Mouse (Mus musculus) liver, embryonic 12.5 days (tissue): ENCODE data around the gene Abcg4. TPM values are rescaled to one million over a fixed set of nuclear protein-coding genes. Genes with fewer than 3 reads are reported as not detected.
"Not testable (repeated sequence)": the region's sequence is repeated elsewhere in the genome, so short reads cannot be mapped to it uniquely, and the experiment has no call there.

Source experiments
- ATAC-seq: fragments of 200-750 bp; cut with Nextera tagmentation; 2 replicates; pipeline ENCODE4 v1.8.0; 2017; ENCODE audit warnings: moderate number of reproducible peaks, mild to moderate bottlenecking, moderate library complexity
- H3K27ac ChIP-seq: fragments of 300-500 bp; sonication (generic); 2 replicates; pipeline ENCODE4 v1.5.1; 2016; ENCODE audit warnings: mild to moderate bottlenecking
- H3K27me3 ChIP-seq: fragments of 300-500 bp; sonication (generic); replicated peaks from 2 replicates; pipeline ENCODE4 v1.6.1; 2016; ENCODE audit warnings: mild to moderate bottlenecking, moderate library complexity
- H3K36me3 ChIP-seq: fragments of 300-500 bp; sonication (generic); 2 replicates; pipeline ENCODE4 v1.6.1; 2016; ENCODE audit warnings: mild to moderate bottlenecking, moderate library complexity
- H3K4me1 ChIP-seq: fragments of 300-500 bp; sonication (generic); 2 replicates; pipeline ENCODE4 v1.6.1; 2016
- H3K4me2 ChIP-seq: fragments of 300-500 bp; sonication (generic); 2 replicates; pipeline ENCODE4 v1.6.1; 2016; ENCODE audit warnings: mild to moderate bottlenecking, moderate library complexity
- H3K4me3 ChIP-seq: fragments of 300-500 bp; sonication (generic); 2 replicates; pipeline ENCODE4 v1.5.1; 2016; ENCODE audit warnings: mild to moderate bottlenecking, moderate library complexity
- H3K9ac ChIP-seq: fragments of 300-500 bp; sonication (generic); 2 replicates; pipeline ENCODE4 v1.6.1; 2016; ENCODE audit warnings: mild to moderate bottlenecking, moderate library complexity
- H3K9me3 ChIP-seq: fragments of 300-500 bp; sonication (generic); replicated peaks from 2 replicates; pipeline ENCODE4 v1.6.1; 2016; ENCODE audit warnings: mild to moderate bottlenecking, moderate library complexity
- WGBS: fragments of 180-500 bp; shearing (Covaris S2); methylation state at CpG from one replicate; pipeline ENCODE4 v1.1.7; 2016; ENCODE audit not compliant: insufficient replicate concordance; 5-methylcytosine and 5-hydroxymethylcytosine counted together
- polyA plus RNA-seq: library from polyadenylated mRNA; unstranded; fragments of >200 nt; fragmentation: Nextera tagmentation; extraction: Ambion mirVana; gene quantifications from 2 replicates; pipeline ENCODE4 v1.2.1, GENCODE M21; 2016

The Abcg4 gene
- polyA plus RNA-seq, 1 experiment from 2014 or later, result 20.1 TPM

DNA sequence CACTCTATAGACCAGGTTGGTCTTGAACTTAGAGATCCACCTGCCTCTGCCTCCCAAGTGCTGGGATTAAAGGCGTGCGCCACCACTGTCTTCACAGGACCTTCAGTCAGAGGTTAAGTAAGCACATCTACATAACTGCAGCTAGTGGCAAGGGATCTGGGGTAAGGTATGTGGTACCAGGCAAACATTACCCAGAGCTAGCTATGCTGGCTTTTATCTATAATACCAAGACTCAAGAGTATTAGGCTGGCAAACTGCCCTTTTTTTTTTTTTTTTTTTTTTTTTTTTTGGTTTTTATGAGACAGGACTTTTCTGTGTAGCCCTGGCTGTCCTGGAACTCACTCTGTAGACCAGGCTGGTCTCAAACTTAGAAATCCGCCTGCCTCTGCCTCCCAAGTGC, 11.6 kb upstream of the Abcg4 start:
- H3K27ac ChIP-seq, H3K27me3 ChIP-seq, H3K4me2 ChIP-seq, ATAC-seq, H3K9me3 ChIP-seq, H3K4me3 ChIP-seq, H3K9ac ChIP-seq: not testable (repeated sequence)
- H3K4me1 ChIP-seq, result peaks cover 29% of the 10 kb centered on the region
- peaks cover 86% of the 10 kb centered on the region for H3K36me3 ChIP-seq
- WGBS, result 94% methylated on average over 3 of the region's 3 CpGs

DNA sequence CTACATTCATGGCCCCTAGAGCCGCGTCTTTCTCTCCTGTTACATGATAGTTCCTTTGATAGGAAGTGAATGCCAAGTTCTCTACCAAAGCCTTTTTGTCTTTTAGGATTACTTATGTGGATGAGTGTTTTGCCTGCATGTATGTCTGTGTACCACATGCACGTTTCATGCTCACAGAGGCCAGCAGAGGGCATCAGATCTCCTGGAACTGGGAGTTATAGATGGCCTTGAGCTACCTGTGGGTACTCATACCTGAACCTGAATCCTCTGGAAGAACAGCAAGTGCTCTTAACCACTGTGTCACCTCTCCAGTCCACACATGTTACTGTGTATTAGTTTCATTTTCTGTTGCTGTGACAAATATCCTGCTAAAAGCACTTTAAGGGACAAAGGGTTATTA, 4.1 kb upstream of the Abcg4 start:
- H3K4me2 ChIP-seq, result no peak overlapping the region
- H3K27ac ChIP-seq, result no peak overlapping the region
- H3K9ac ChIP-seq, result no peak overlapping the region
- WGBS, result 63% methylated on average over 3 of the region's 3 CpGs
- ATAC-seq, result no peak
- no peak overlapping the region for H3K4me3 ChIP-seq
- H3K9me3 ChIP-seq, result peaks cover 5% of the 10 kb centered on the region
- peaks cover 75% of the 10 kb centered on the region for H3K36me3 ChIP-seq
- H3K27me3 ChIP-seq, result peaks cover 6% of the 10 kb centered on the region; the same call in 1 of the 2 replicates
- H3K4me1 ChIP-seq, result peaks cover 25% of the 10 kb centered on the region

DNA sequence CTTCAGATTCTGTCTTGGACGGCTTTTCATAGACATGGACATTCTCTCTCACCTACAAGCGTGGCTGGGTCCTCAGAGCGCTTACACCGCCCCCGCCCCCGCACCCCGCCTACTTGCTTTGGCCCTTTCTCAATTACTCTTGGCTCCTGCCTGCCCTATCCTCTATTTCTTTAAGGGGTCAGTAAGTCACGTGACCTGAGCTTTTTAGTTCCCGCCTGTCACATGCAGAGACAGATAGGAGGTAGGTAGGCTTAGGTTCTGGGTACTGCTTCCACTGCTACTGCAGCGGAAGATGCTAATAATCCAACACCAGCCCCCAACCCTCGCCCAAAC, 510 bp upstream of the Abcg4 start:
- H3K9me3 ChIP-seq, result peaks cover 5% of the 10 kb centered on the region
- peak overlapping the region; percentile 92 for H3K4me2 ChIP-seq
- ATAC-seq, result peak; percentile 52
- peak overlapping the region; percentile 90 for H3K4me3 ChIP-seq
- peak overlapping the region; percentile 97 for H3K27ac ChIP-seq
- 7% methylated on average over 11 of the region's 11 CpGs for WGBS
- H3K9ac ChIP-seq, result peak overlapping the region; percentile 98
- H3K27me3 ChIP-seq, result peaks cover 19% of the 10 kb centered on the region
- H3K4me1 ChIP-seq, result peaks cover 60% of the 10 kb centered on the region
- peaks cover 53% of the 10 kb centered on the region for H3K36me3 ChIP-seq

DNA sequence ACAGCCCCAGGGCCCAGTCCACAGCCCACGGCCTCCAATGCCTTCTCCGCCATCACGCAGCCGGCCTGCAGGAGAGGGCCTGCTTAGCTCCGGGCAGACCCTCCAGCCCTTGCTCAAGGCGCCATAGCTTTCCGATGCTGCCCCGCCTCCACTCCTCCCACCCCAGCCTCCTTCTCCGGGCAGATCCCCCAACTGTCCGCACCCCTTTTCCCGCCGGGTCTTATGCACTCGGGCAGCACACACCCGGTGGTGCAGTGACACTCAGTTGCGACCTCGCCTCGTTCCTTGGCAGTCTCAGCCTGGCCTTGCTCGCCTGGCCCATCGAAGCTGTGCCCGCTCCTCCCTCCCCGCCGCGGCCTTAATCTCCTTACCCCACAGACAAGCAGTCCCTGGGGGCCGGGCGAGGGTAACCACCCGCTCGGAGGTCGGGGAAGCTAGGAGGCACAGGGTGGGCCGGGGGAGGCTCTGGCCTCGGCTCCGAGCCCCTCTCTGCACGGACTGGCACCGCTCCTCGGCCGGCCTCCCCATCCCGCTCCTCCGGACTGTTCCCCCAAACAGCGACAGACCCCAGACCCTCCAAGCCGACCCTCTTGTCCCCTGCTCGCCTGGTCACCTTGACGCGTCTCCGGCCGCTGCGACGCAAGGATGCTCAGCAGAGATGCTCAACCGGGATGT, 877 bp downstream of the Abcg4 start:
- Histone ChIP-seq H3K9ac (peak overlapping the region; percentile 98), H3K4me2 (peak overlapping the region; percentile 92), H3K4me3 (peak overlapping the region; percentile 90), H3K9me3 (peaks cover 5% of the 10 kb centered on the region), H3K27me3 (peaks cover 19% of the 10 kb centered on the region), H3K4me1 (peaks cover 70% of the 10 kb centered on the region), H3K27ac (peak overlapping the region; percentile 97), H3K36me3 (peaks cover 52% of the 10 kb centered on the region)
- peak; percentile 41 for ATAC-seq
- WGBS, result 2% methylated on average over 47 of the region's 47 CpGs

DNA sequence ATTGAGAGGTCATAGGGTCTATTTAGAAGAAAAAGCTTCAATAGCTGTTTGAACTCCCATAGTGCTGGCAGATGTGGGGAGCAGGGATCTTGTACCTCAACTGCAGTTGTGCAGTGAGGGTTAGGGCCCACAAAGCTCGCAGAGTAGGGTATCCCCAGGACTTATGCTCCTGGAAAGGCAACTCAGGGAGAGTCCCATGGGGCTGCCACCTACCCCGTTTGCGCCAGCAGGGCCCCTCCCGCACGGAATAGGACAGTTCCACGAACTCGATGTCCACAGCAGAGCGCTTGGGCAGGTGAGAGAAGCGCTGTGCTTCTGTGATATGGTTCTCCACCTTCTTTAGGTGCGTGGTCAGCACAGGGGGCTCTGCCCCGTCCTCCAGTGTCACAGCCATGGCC, 1.4 kb downstream of the Abcg4 start:
- ATAC-seq, result peak; percentile 21

DNA sequence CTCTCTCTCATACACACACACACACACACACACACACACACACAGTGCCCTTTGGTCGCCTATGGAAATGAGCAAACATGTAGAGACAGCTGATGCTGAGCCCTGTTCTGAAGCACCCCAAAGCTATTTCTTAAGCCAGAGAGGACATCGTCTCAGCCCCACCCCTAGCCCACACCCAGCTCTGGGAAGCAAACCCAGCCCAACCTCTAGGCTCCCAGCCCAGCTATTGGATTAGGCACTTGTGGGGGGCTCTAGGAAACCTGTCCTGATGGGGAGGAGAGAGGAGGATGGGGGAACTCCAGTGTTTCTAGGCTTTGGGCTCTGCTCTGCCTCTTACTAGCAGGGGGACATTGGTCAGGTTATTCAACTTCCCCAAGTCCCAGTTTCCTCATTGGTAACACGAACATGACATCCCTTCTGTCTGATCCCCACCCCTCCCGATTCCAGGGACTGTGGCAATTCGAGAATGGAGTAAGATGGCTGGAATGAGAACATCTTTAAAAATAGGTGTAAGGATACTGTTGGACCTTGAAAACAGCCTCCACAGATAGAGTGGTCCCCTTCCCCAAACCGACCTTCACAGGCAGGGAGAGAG, 2.1 kb downstream of the Abcg4 start:
- Histone ChIP-seq H3K4me3 (peak overlapping the region; percentile 90), H3K4me1 (peaks cover 73% of the 10 kb centered on the region), H3K36me3 (peaks cover 52% of the 10 kb centered on the region), H3K27me3 (peaks cover 19% of the 10 kb centered on the region), H3K9me3 (peaks cover 5% of the 10 kb centered on the region), H3K27ac (peak overlapping the region; percentile 97), H3K4me2 (peak overlapping the region; percentile 92), H3K9ac (peak overlapping the region; percentile 98)
- ATAC-seq, result peak; percentile 58
- WGBS, result 16% methylated on average over 6 of the region's 6 CpGs

More for the DNA sequence above, 1.4 kb downstream of the Abcg4 start:
- peak overlapping the region; percentile 97 for H3K27ac ChIP-seq
- peak overlapping the region; percentile 98 for H3K9ac ChIP-seq
- H3K36me3 ChIP-seq, result peaks cover 52% of the 10 kb centered on the region
- peak overlapping the region; percentile 92 for H3K4me2 ChIP-seq
- peaks cover 19% of the 10 kb centered on the region for H3K27me3 ChIP-seq
- 8% methylated on average over 11 of the region's 11 CpGs for WGBS
- H3K4me1 ChIP-seq, result peaks cover 70% of the 10 kb centered on the region
- peak overlapping the region; percentile 90 for H3K4me3 ChIP-seq
- peaks cover 5% of the 10 kb centered on the region for H3K9me3 ChIP-seq

DNA sequence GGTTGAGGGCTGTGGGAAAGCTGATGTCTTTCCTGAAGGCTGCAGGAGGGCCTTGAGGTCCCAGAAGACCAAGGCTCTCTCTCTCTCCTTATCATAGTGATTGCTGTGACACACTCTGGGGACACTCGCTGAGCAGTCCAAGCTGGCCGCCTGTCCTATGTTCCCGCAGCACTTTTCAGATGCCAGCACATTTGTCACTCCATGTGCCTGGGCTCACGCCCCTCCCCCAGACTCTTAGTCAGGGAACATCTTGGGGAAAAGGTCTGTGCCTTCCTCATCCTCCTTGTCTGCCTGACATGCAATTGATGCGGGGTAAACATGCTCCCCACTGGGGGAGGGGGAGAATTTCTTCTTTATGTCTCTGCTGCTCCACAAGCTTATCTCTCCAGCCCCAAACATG, 5.2 kb downstream of the Abcg4 start:
- 0 out of 2 replicates have a peak overlapping the region, but pooled peaks have one; percentile 0 for H3K27ac ChIP-seq
- H3K27me3 ChIP-seq, result peaks cover 19% of the 10 kb centered on the region
- H3K9ac ChIP-seq, result no peak overlapping the region
- no peak overlapping the region for H3K4me3 ChIP-seq
- ATAC-seq, result no peak
- H3K9me3 ChIP-seq, result no peaks in the 10 kb centered on the region
- H3K4me1 ChIP-seq, result peaks cover 76% of the 10 kb centered on the region
- 61% methylated on average over 5 of the region's 5 CpGs for WGBS
- H3K36me3 ChIP-seq, result peaks cover 69% of the 10 kb centered on the region
- H3K4me2 ChIP-seq, result no peak overlapping the region

DNA sequence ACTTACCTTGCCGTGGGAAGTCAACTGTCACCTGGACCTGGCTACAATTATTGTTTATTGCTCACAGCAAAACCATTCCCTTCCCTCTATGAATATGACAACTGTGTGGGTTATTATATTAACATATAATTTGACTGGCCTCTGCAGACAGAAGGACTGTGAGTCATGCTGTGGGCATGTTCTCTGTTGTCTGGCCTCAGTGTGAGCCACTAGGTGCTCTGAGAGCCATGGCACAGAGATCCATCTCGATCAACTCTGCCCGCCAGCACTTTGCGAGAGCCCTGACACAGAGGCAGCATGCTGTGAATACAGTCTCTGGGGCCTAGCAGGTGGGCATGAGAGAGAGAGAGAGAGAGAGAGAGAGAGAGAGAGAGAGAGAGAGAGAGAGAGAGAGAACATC, 18.4 kb downstream of the Abcg4 start:
- H3K27me3 ChIP-seq, result no peaks in the 10 kb centered on the region
- H3K4me2 ChIP-seq, result no peak overlapping the region
- H3K27ac ChIP-seq, result no peak overlapping the region
- no peak overlapping the region for H3K4me3 ChIP-seq
- 0 out of 2 replicates have a peak, but pooled peaks cover 3% of the 10 kb centered on the region for H3K9me3 ChIP-seq
- 83% methylated on average over 4 of the region's 4 CpGs for WGBS
- H3K9ac ChIP-seq, result no peak overlapping the region
- ATAC-seq, result no peak
- peaks cover 26% of the 10 kb centered on the region for H3K4me1 ChIP-seq
- H3K36me3 ChIP-seq, result peaks cover 20% of the 10 kb centered on the region

DNA sequence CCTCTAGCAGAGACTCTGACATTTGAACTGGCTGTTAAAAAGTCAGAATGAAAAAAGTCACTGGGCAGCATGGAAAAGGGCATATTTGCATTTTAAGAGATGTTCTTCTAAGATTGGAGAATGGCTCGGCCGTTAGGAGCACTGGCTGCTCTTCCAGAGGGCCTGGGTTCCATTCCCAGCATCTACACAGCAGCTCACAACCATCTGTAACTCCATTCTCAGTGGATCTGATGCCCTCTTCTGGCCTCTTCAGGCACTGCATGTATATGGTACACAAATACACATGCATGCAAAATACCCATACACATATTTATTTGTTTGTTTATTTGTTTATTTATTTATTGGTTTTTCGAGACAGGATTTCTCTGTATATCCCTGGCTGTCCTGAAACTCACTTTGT, 19.3 kb downstream of the Abcg4 start:
- no peak for ATAC-seq
- Histone ChIP-seq H3K27ac (peak overlapping the region; percentile 55), H3K36me3 (peaks cover 11% of the 10 kb centered on the region), H3K9me3 (0 out of 2 replicates have a peak, but pooled peaks cover 3% of the 10 kb centered on the region), H3K4me3 (no peak overlapping the region), H3K27me3 (no peaks in the 10 kb centered on the region; the same call in 1 of the 2 replicates), H3K9ac (no peak overlapping the region), H3K4me2 (peak overlapping the region; percentile 97; the same call in 1 of the 2 replicates), H3K4me1 (peaks cover 26% of the 10 kb centered on the region)
- WGBS, result 64% methylated on average over 3 of the region's 3 CpGs

DNA sequence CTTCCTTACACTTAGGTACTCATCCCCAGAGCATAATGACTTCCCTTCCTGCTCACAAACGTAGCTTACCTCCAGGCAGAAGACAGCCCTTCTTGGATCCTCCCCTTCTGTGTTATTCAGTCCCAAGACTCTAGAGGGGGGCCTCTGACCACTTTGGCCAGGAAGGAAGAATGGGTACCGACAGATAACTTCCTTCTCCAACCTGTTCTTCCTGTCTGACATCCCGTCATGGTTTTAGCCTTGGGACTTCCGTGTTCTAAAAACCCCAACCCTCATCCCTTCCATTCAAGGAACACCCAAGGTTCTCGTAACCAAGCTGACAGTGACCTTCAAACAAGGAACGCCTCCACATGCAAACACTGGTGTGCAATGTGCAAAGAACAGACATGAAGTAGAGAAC, 20.0 kb downstream of the Abcg4 start, which contains the start of gene Nlrx1:
TSS of gene Nlrx1 (minus strand) at position 168 of the 400 bp plus-strand sequence.
- WGBS, result 18% methylated on average over 6 of the region's 6 CpGs
- H3K9me3 ChIP-seq, result 0 out of 2 replicates have a peak, but pooled peaks cover 3% of the 10 kb centered on the region
- peak within 1 kb of the TSS; percentile 83 for H3K27ac ChIP-seq
- H3K4me3 ChIP-seq, result peak within 1 kb of the TSS; percentile 66
- H3K9ac ChIP-seq, result peak within 1 kb of the TSS; percentile 89
- H3K27me3 ChIP-seq, result no peaks in the 10 kb centered on the region; the same call in 1 of the 2 replicates
- peak; percentile 73 for ATAC-seq
- peak within 1 kb of the TSS; percentile 97 for H3K4me2 ChIP-seq
- peaks cover 26% of the 10 kb centered on the region for H3K4me1 ChIP-seq
- peaks cover 4% of the 10 kb centered on the region for H3K36me3 ChIP-seq

DNA sequence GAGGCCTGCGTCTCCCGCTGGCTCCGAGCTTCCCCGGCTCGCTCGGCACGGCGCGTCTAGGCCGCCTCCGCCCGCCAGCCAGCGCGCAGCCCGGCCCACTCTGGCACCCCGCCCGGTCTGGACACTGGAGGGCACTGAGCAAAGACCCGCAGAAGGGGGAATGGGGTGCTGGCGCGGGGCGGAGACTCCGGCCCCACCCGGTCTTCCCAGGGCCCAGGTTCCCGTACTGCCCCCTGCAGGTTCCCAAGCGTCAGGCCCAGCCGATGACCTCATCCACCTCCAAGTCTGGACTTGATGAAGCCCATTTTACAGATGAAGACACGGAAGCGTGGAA, 20.4 kb downstream of the Abcg4 start:
- peak overlapping the region; percentile 89 for H3K9ac ChIP-seq
- H3K4me3 ChIP-seq, result peak overlapping the region; percentile 66
- peak overlapping the region; percentile 97 for H3K4me2 ChIP-seq
- H3K27ac ChIP-seq, result peak overlapping the region; percentile 83
- 0 out of 2 replicates have a peak, but pooled peaks cover 3% of the 10 kb centered on the region for H3K9me3 ChIP-seq
- H3K4me1 ChIP-seq, result peaks cover 26% of the 10 kb centered on the region
- ATAC-seq, result peak; percentile 91
- H3K27me3 ChIP-seq, result no peaks in the 10 kb centered on the region; the same call in 1 of the 2 replicates
- WGBS, result 2% methylated on average over 28 of the region's 28 CpGs
- no peaks in the 10 kb centered on the region for H3K36me3 ChIP-seq

DNA sequence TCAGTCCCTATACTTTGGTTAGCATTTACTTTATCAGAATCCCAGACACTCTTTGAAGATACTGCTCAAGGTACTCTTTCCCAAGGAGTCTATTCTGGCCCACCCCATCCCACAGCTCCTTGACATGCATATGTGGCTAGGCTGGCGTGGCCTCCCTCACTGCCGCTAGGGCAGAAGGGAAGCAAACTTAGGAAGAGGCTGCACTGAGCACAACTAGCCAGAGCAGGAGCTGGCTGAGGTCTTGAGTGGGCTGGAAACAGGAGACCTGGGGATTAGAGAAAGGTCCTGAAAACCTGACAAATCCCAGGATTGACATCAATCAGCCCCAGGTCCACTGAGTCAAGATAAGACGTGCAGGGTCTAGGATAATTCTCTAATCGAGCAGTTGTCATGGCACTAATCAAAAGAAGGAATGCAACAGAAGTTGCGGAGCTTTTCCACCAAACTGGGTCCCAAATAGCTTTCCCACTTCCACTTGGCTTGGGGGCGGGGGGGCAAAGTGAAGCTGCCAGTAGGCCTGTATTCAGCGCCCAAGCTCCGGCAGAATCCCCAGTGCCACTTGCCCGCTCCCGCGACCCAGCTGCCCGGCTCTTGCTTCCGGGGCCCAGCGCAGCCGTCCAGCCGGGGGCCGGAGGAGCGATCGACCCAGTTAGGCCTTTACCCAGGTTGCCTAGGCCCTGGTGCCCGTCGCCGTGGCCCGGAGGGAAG, 20.9 kb downstream of the Abcg4 start:
- Histone ChIP-seq H3K9ac (peak overlapping the region; percentile 89), H3K9me3 (0 out of 2 replicates have a peak, but pooled peaks cover 3% of the 10 kb centered on the region), H3K4me3 (peak overlapping the region; percentile 66), H3K27me3 (no peaks in the 10 kb centered on the region; the same call in 1 of the 2 replicates), H3K36me3 (no peaks in the 10 kb centered on the region), H3K27ac (peak overlapping the region; percentile 83), H3K4me1 (peaks cover 26% of the 10 kb centered on the region), H3K4me2 (peak overlapping the region; percentile 97)
- no peak; the same call in 1 of the 2 replicates for ATAC-seq
- 13% methylated on average over 20 of the region's 23 CpGs for WGBS
